Mouse (Mus musculus) naive thymus-derived CD4-positive, alpha-beta T cell, adult 2 months (primary cell): Measurements from ENCODE around the gene Kcnn3.

ENCODE experiments used
- DNase-seq: peaks from one replicate; pipeline ENCODE4 v3.0.0-alpha.2; 2011; ENCODE audit warnings: low read depth

Gene Kcnn3

GRCm38 (mm10) chr3:89672573-89673317, 152.8 kb downstream of the Kcnn3 start:
- DNase-seq = peak; percentile 71

GRCm38 (mm10) chr3:89677617-89678016, 157.7 kb downstream of the Kcnn3 start:
- DNase-seq = no peak

GRCm38 (mm10) chr3:89686031-89686430, 166.1 kb downstream of the Kcnn3 start:
- DNase-seq = no peak

GRCm38 (mm10) chr3:89688694-89689581, 169.0 kb downstream of the Kcnn3 start:
- peak; percentile 86 for DNase-seq

- DNase-seq = no peak
These were observed 171.8 kb downstream of the Kcnn3 start for GRCm38 (mm10) chr3:89691776-89692175.

GRCm38 (mm10) chr3:89696152-89696821, 176.3 kb downstream of the Kcnn3 start:
- no peak for DNase-seq

GRCm38 (mm10) chr3:89698958-89699357, 179.0 kb downstream of the Kcnn3 start:
- DNase-seq = no peak

- no peak for DNase-seq
These were observed 180.5 kb downstream of the Kcnn3 start for GRCm38 (mm10) chr3:89700461-89700860.

- DNase-seq = no peak
These were observed 183.6 kb downstream of the Kcnn3 start for GRCm38 (mm10) chr3:89703596-89703995.

GRCm38 (mm10) chr3:89704064-89704463, 184.1 kb downstream of the Kcnn3 start:
- no peak for DNase-seq

- peak; percentile 89 for DNase-seq
These were observed 194.6 kb downstream of the Kcnn3 start, which contains the start of gene Adar for GRCm38 (mm10) chr3:89714359-89715206. Gene Adar, plus strand, starts transcription at chr3:89715022.

- no peak for DNase-seq
These were observed 195.4 kb downstream of the Kcnn3 start for GRCm38 (mm10) chr3:89715207-89715966.

- DNase-seq = no peak
These were observed 195.9 kb downstream of the Kcnn3 start for GRCm38 (mm10) chr3:89715967-89716256.

GRCm38 (mm10) chr3:89722032-89722431, 202.1 kb downstream of the Kcnn3 start:
- DNase-seq = no peak

- no peak for DNase-seq
These were observed 203.6 kb downstream of the Kcnn3 start for GRCm38 (mm10) chr3:89723400-89724084.
